In the genomic region with DNA sequence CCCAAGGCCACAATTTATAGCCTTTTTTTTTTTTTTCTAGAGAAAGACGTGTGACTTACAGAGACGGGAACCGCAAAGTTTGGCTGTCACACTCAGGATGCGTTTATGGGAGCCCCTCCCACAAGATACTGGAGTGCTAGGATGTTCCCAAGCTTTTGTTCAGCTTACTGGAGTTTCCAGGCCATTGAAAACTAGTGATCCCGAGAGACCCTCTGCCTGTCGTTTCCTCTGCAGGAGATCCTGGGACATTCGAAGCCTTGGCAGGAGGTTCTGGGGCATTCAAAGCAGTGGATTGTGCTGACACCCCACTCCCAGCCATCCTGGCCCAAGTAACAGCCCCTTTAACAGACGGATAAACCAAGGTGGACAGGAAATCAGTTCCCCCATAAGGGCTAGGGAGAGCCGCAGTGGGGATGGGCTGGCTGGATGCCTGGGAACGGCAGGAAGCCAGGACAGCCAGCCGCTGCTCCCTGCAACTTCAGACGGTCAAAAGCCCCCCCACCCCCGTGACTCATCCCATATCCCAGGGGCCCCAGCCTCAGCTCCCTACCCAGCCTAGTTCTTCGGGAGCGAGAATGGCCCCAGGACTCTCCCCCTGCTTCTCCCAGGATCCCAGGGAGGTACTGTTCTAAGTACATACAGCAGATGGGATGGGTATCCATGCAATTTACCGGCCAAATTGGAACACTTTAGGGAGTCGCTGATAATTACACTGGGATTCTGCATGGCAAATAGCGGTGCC, we compare ENCODE assay signal across 7 mouse cellular contexts. TPM values are rescaled to one million over a fixed set of nuclear protein-coding genes. Genes with fewer than 3 reads are reported as not detected.
DNase-seq lines count a peak whose midpoint lies in the region; ATAC-seq lines count a peak whose summit lies in the region.

No protein-coding gene starts in this region.

- DNase-seq in NIH3T3 (ENCODE audit: low read depth), result peak; percentile 70
- DNase-seq in cerebellum, adult 8-10 months, result peak; percentile 28
- DNase-seq in gastrocnemius, postnatal 36 days, result peak; percentile 61 to 71
- peak; percentile 71 for DNase-seq in intestine, embryonic 14.5 days (ENCODE audit: low spot score)
- DNase-seq in lung, postnatal 10 days, result peak; percentile 72
- DNase-seq in T-cell, adult 2 months (ENCODE audit: low spot score), result no peak
- DNase-seq in spleen, postnatal 36 days (ENCODE audit: low spot score in 2 of 2), result no peak

- WGBS in intestine, embryonic 14.5 days, result 21% methylated on average over 18 of the region's 18 CpGs

- peak overlapping the region; percentile 25 for H3K4me3 ChIP-seq in intestine, embryonic 14.5 days (ENCODE audit: low read depth, low read length)

- H3K4me2 ChIP-seq in intestine, embryonic 14.5 days (ENCODE audit: low read length), result peak overlapping the region; percentile 48

- no peaks in the 10 kb centered on the region for H3K9me3 ChIP-seq in intestine, embryonic 14.5 days (ENCODE audit: control insufficient read depth, low read length)

- H3K27me3 ChIP-seq in intestine, embryonic 14.5 days (replicated peaks; ENCODE audit: control insufficient read depth, insufficient read depth, low read length), result no peaks in the 10 kb centered on the region

- peaks cover 13% of the 10 kb centered on the region for H3K4me1 ChIP-seq in intestine, embryonic 14.5 days (replicated peaks; ENCODE audit: control insufficient read depth, insufficient read depth, low read length)

- H3K36me3 ChIP-seq in intestine, embryonic 14.5 days (ENCODE audit: control insufficient read depth, insufficient read depth, low read length), result no peaks in the 10 kb centered on the region

- peak overlapping the region; percentile 8; the same call in 1 of the 2 replicates for H3K9ac ChIP-seq in intestine, embryonic 14.5 days (ENCODE audit: low read length)

- intact Hi-C loops in gastrocnemius, postnatal 36 days (cut with DNase I), result no loop called here

- no peak for ATAC-seq in intestine, embryonic 14.5 days (replicated peaks; ENCODE audit: low FRiP score, low TSS enrichment, low read depth)

- H3K27ac ChIP-seq in intestine, embryonic 14.5 days (ENCODE audit: low read depth), result peak overlapping the region; percentile 51; the same call in 1 of the 2 replicates

RNA-seq across cellular contexts. Expression of a gene that starts 33.3 kb away (rescaled TPM):
- 10 to 100 TPM; 41.0 to 53.1 TPM for total RNA-seq in gastrocnemius, postnatal 36 days (2021)
- 54.4 and 59.7 TPM in 2 replicates for polyA plus RNA-seq in intestine, embryonic 14.5 days (2014; fragmentation: Nextera tagmentation; extraction: Ambion mirVana)

RNA-seq across cellular contexts. Expression of a gene that starts 49.5 kb away (rescaled TPM):
- 1 to 10 TPM; 2.2 TPM for total RNA-seq in gastrocnemius, postnatal 36 days (2021)
- polyA plus RNA-seq in intestine, embryonic 14.5 days (2014; fragmentation: Nextera tagmentation; extraction: Ambion mirVana), result 1.5 and 1.8 TPM in 2 replicates

Comparison
In these comparisons a context has a peak if more than half of its experiments do, and no peak if none do; other contexts are left out.
1. DNase-seq: peak in NIH3T3 (single experiment), cerebellum, adult 8-10 months (single experiment), gastrocnemius, postnatal 36 days (2 of 2), intestine, embryonic 14.5 days (single experiment) and lung, postnatal 10 days (single experiment); none in T-cell, adult 2 months (single experiment) and spleen, postnatal 36 days (0 of 2).